Mouse (Mus musculus) urinary bladder, adult 18-20 months (tissue): ENCODE results near the gene Shcbp1.
"Not testable (repeated sequence)": the region's sequence is repeated elsewhere in the genome, so short reads cannot be mapped to it uniquely, and the experiment has no call there.

Experiments
- DNase-seq, 2 experiments: peaks; one replicate each; pipeline ENCODE4 v3.0.0; 2022; ENCODE audit warnings: low spot score in 2 of 2, mixed read lengths in 2 of 2

Shcbp1 gene

GRCm38 (mm10) chr8:4779254-4780055 lies at the start of gene Shcbp1:
Gene Shcbp1, minus strand, starts transcription at chr8:4779567.
- DNase-seq, result peak; percentile 80 to 85

- no peak for DNase-seq
These were observed 29.5 kb upstream of the Shcbp1 start for GRCm38 (mm10) chr8:4808831-4809230.

- peak in 1 of 2 experiments; percentile 6 for DNase-seq
These were observed 21.3 kb upstream of the Shcbp1 start for GRCm38 (mm10) chr8:4800524-4801122.

- no peak for DNase-seq
These were observed 1.1 kb downstream of the Shcbp1 start for GRCm38 (mm10) chr8:4778266-4778665.

- no peak for DNase-seq
These were observed 14.6 kb downstream of the Shcbp1 start for GRCm38 (mm10) chr8:4764751-4765150.

GRCm38 (mm10) chr8:4753048-4753447 lies 26.3 kb downstream of the Shcbp1 start:
- DNase-seq, result no peak

- no peak for DNase-seq
These were observed 48.4 kb downstream of the Shcbp1 start for GRCm38 (mm10) chr8:4730942-4731341.

GRCm38 (mm10) chr8:4715546-4715945 lies 63.8 kb downstream of the Shcbp1 start:
- DNase-seq, result no peak

- not testable (repeated sequence) for DNase-seq
These were observed 71.0 kb downstream of the Shcbp1 start for GRCm38 (mm10) chr8:4708346-4708745.

- not testable (repeated sequence) for DNase-seq
These were observed 71.5 kb downstream of the Shcbp1 start for GRCm38 (mm10) chr8:4707916-4708315.

GRCm38 (mm10) chr8:4691634-4692033 lies 87.7 kb downstream of the Shcbp1 start:
- DNase-seq, result no peak
